Mouse (Mus musculus): Measurements from ENCODE around the gene Mark3. TPM values are rescaled to one million over a fixed set of nuclear protein-coding genes. Genes with fewer than 3 reads are reported as not detected.
"Not testable (repeated sequence)": the region's sequence is repeated elsewhere in the genome, so short reads cannot be mapped to it uniquely, and the experiment has no call there.

Mark3 gene
- total and polyA plus RNA-seq, 3 experiments: 23.3 to 223 (median 142) TPM

- Histone ChIP-seq H3K27me3 (ENCODE audit: insufficient read depth, low read length) (no peaks in the 10 kb centered on the region), H3K4me3 (ENCODE audit: low read depth, low read length) (no peak overlapping the region), H3K36me3 (replicated peaks) (peaks cover 95% of the 10 kb centered on the region), H3K4me1 (ENCODE audit: insufficient read depth, low read depth, low read length) (no peaks in the 10 kb centered on the region; the same call in 1 of the 2 replicates), H3K9me3 (replicated peaks) (no peaks in the 10 kb centered on the region)
- no peak for TF ChIP-seq GATA2 (IDR thresholded peaks at IDR 0.05; ENCODE audit: borderline replicate concordance, low read depth, low read length)
- TF ChIP-seq CTCF (IDR thresholded peaks at IDR 0.05; ENCODE audit: low read depth, low read length): peak; percentile 88
- DNase-seq (ENCODE audit: low spot score) (no peak), ATAC-seq (ENCODE audit: extremely low read depth, insufficient number of reproducible peaks, low FRiP score, poor library complexity, severe bottlenecking) (peak; percentile 58; the same call in 1 of the 2 replicates)
Measured at GRCm38 (mm10) chr12:111648061-111648645, 73.8 kb downstream of the Mark3 start.

GRCm38 (mm10) chr12:111652953-111653352 is 78.6 kb downstream of the Mark3 start:
- no peaks in the 10 kb centered on the region; the same call in 1 of the 2 replicates for H3K4me1 ChIP-seq (ENCODE audit: insufficient read depth, low read depth, low read length)
- ATAC-seq (ENCODE audit: extremely low read depth, insufficient number of reproducible peaks, low FRiP score, poor library complexity, severe bottlenecking) (no peak), DNase-seq (ENCODE audit: low spot score) (no peak)
- peaks cover 95% of the 10 kb centered on the region for H3K36me3 ChIP-seq (replicated peaks)
- no peaks in the 10 kb centered on the region for H3K27me3 ChIP-seq (ENCODE audit: insufficient read depth, low read length)
- TF ChIP-seq GATA2 (IDR thresholded peaks at IDR 0.05; ENCODE audit: borderline replicate concordance, low read depth, low read length): no peak
- no peak for TF ChIP-seq GATA1 (IDR thresholded peaks at IDR 0.05; ENCODE audit: borderline replicate concordance, low read length)
- no peak for TF ChIP-seq CTCF (IDR thresholded peaks at IDR 0.05; ENCODE audit: low read depth, low read length)
- no peak for TF ChIP-seq POLR2AphosphoS5 (IDR thresholded peaks at IDR 0.05; ENCODE audit: insufficient replicate concordance, low read depth, low read length)
- no peak for TF ChIP-seq TAL1 (conservative IDR thresholded peaks at IDR 0.05; ENCODE audit: low read depth, low read length)
- no peaks in the 10 kb centered on the region for H3K9me3 ChIP-seq (replicated peaks)
- H3K4me3 ChIP-seq (ENCODE audit: low read depth, low read length): no peak overlapping the region

GRCm38 (mm10) chr12:111653434-111653833 is 79.1 kb downstream of the Mark3 start:
- peak; percentile 66 for DNase-seq (ENCODE audit: low spot score)

GRCm38 (mm10) chr12:111655695-111656094 is 81.4 kb downstream of the Mark3 start:
- Histone ChIP-seq H3K9me3 (replicated peaks) (no peaks in the 10 kb centered on the region), H3K36me3 (replicated peaks) (peaks cover 92% of the 10 kb centered on the region), H3K4me1 (ENCODE audit: insufficient read depth, low read depth, low read length) (no peaks in the 10 kb centered on the region; the same call in 1 of the 2 replicates), H3K4me3 (ENCODE audit: low read depth, low read length) (no peak overlapping the region), H3K27me3 (ENCODE audit: insufficient read depth, low read length) (no peaks in the 10 kb centered on the region)
- no peak for TF ChIP-seq CTCF (IDR thresholded peaks at IDR 0.05; ENCODE audit: low read depth, low read length)
- TF ChIP-seq TAL1 (conservative IDR thresholded peaks at IDR 0.05; ENCODE audit: low read depth, low read length): no peak
- TF ChIP-seq GATA1 (IDR thresholded peaks at IDR 0.05; ENCODE audit: borderline replicate concordance, low read length): no peak
- no peak for TF ChIP-seq POLR2AphosphoS5 (IDR thresholded peaks at IDR 0.05; ENCODE audit: insufficient replicate concordance, low read depth, low read length)
- TF ChIP-seq GATA2 (IDR thresholded peaks at IDR 0.05; ENCODE audit: borderline replicate concordance, low read depth, low read length): no peak
- ATAC-seq (ENCODE audit: extremely low read depth, insufficient number of reproducible peaks, low FRiP score, poor library complexity, severe bottlenecking) (no peak), DNase-seq (ENCODE audit: low spot score) (no peak)

More at GRCm38 (mm10) chr12:111653434-111653833, 79.1 kb downstream of the Mark3 start:
- peak; percentile 40 for ATAC-seq (ENCODE audit: extremely low read depth, insufficient number of reproducible peaks, low FRiP score, poor library complexity, severe bottlenecking)
- Histone ChIP-seq H3K4me3 (ENCODE audit: low read depth, low read length) (no peak overlapping the region), H3K4me1 (ENCODE audit: insufficient read depth, low read depth, low read length) (no peaks in the 10 kb centered on the region; the same call in 1 of the 2 replicates), H3K9me3 (replicated peaks) (no peaks in the 10 kb centered on the region), H3K36me3 (replicated peaks) (peaks cover 92% of the 10 kb centered on the region), H3K27me3 (ENCODE audit: insufficient read depth, low read length) (no peaks in the 10 kb centered on the region)
- no peak for TF ChIP-seq GATA1 (IDR thresholded peaks at IDR 0.05; ENCODE audit: borderline replicate concordance, low read length)
- no peak for TF ChIP-seq POLR2AphosphoS5 (IDR thresholded peaks at IDR 0.05; ENCODE audit: insufficient replicate concordance, low read depth, low read length)
- TF ChIP-seq CTCF (IDR thresholded peaks at IDR 0.05; ENCODE audit: low read depth, low read length): peak; percentile 81
- TF ChIP-seq GATA2 (IDR thresholded peaks at IDR 0.05; ENCODE audit: borderline replicate concordance, low read depth, low read length): no peak
- no peak for TF ChIP-seq TAL1 (conservative IDR thresholded peaks at IDR 0.05; ENCODE audit: low read depth, low read length)

- no peak overlapping the region for H3K4me3 ChIP-seq (ENCODE audit: low read depth, low read length)
- no peaks in the 10 kb centered on the region for H3K9me3 ChIP-seq (replicated peaks)
- H3K36me3 ChIP-seq (replicated peaks): peaks cover 86% of the 10 kb centered on the region
- ATAC-seq (ENCODE audit: extremely low read depth, insufficient number of reproducible peaks, low FRiP score, poor library complexity, severe bottlenecking) (no peak), DNase-seq (ENCODE audit: low spot score) (no peak)
- TF ChIP-seq POLR2AphosphoS5 (IDR thresholded peaks at IDR 0.05; ENCODE audit: insufficient replicate concordance, low read depth, low read length) (no peak), GATA1 (IDR thresholded peaks at IDR 0.05; ENCODE audit: borderline replicate concordance, low read length) (no peak)
- no peaks in the 10 kb centered on the region for H3K27me3 ChIP-seq (ENCODE audit: insufficient read depth, low read length)
- peaks cover 7% of the 10 kb centered on the region for H3K4me1 ChIP-seq (ENCODE audit: insufficient read depth, low read depth, low read length)
Measured at GRCm38 (mm10) chr12:111659331-111659730, 85.0 kb downstream of the Mark3 start.

- H3K4me1 ChIP-seq (ENCODE audit: insufficient read depth, low read depth, low read length): peaks cover 7% of the 10 kb centered on the region
- TF ChIP-seq GATA1 (IDR thresholded peaks at IDR 0.05; ENCODE audit: borderline replicate concordance, low read length): no peak
- TF ChIP-seq POLR2AphosphoS5 (IDR thresholded peaks at IDR 0.05; ENCODE audit: insufficient replicate concordance, low read depth, low read length): no peak
- no peak for TF ChIP-seq TAL1 (conservative IDR thresholded peaks at IDR 0.05; ENCODE audit: low read depth, low read length)
- TF ChIP-seq GATA2 (IDR thresholded peaks at IDR 0.05; ENCODE audit: borderline replicate concordance, low read depth, low read length): no peak
- no peak for TF ChIP-seq CTCF (IDR thresholded peaks at IDR 0.05; ENCODE audit: low read depth, low read length)
- no peak overlapping the region for H3K4me3 ChIP-seq (ENCODE audit: low read depth, low read length)
- peaks cover 83% of the 10 kb centered on the region for H3K36me3 ChIP-seq (replicated peaks)
- no peak for DNase-seq (ENCODE audit: low spot score)
- no peaks in the 10 kb centered on the region for H3K27me3 ChIP-seq (ENCODE audit: insufficient read depth, low read length)
- H3K9me3 ChIP-seq (replicated peaks): no peaks in the 10 kb centered on the region
- no peak for ATAC-seq (ENCODE audit: extremely low read depth, insufficient number of reproducible peaks, low FRiP score, poor library complexity, severe bottlenecking)
Measured at GRCm38 (mm10) chr12:111660628-111661027, 86.3 kb downstream of the Mark3 start.

GRCm38 (mm10) chr12:111661554-111661953 is 87.2 kb downstream of the Mark3 start:
- ATAC-seq (ENCODE audit: extremely low read depth, insufficient number of reproducible peaks, low FRiP score, poor library complexity, severe bottlenecking): not testable (repeated sequence)

More at GRCm38 (mm10) chr12:111661554-111661953, 87.2 kb downstream of the Mark3 start:
- not testable (repeated sequence) for H3K9me3 ChIP-seq (replicated peaks); H3K4me3 ChIP-seq (ENCODE audit: low read depth, low read length); DNase-seq (ENCODE audit: low spot score); H3K27me3 ChIP-seq (ENCODE audit: insufficient read depth, low read length); H3K4me1 ChIP-seq (ENCODE audit: insufficient read depth, low read depth, low read length)
- H3K36me3 ChIP-seq (replicated peaks): peaks cover 78% of the 10 kb centered on the region
